Mouse (Mus musculus) spleen, adult 2 months (tissue): ENCODE data around the gene Nars2. TPM values are rescaled to one million over a fixed set of nuclear protein-coding genes. Genes with fewer than 3 reads are reported as not detected.

Experiments used
- DNase-seq, 2 experiments: peaks; one replicate each; pipeline versions ENCODE4 v3.0.0 to v3.0.0-alpha.2; 2012 to 2021; ENCODE audit warnings: low spot score in 2 of 2, low read depth in 1 of 2
- H3K27ac ChIP-seq: fragments of 200-500 bp; 2 replicates; pipeline ENCODE4 v1.5.1; 2012; ENCODE audit warnings: low read length, inconsistent platforms; ENCODE audit not compliant: insufficient read depth
- H3K27me3 ChIP-seq: fragments of 200-500 bp; 2 replicates; pipeline ENCODE4 v1.6.1; 2012; ENCODE audit warnings: mild to moderate bottlenecking, moderate library complexity, low read length, inconsistent platforms; ENCODE audit not compliant: control insufficient read depth, insufficient read depth
- H3K36me3 ChIP-seq: fragments of 200-500 bp; 2 replicates; pipeline ENCODE4 v1.6.1; 2012; ENCODE audit warnings: mild to moderate bottlenecking, low read length, inconsistent platforms; ENCODE audit not compliant: control insufficient read depth, insufficient read depth
- H3K4me1 ChIP-seq: fragments of 200-500 bp; 2 replicates; pipeline ENCODE4 v1.6.1; 2011; ENCODE audit warnings: inconsistent platforms; ENCODE audit not compliant: control insufficient read depth, insufficient read depth, insufficient read length
- H3K4me3 ChIP-seq: fragments of 200-500 bp; 2 replicates; pipeline ENCODE4 v1.5.1; 2011; ENCODE audit warnings: mild to moderate bottlenecking, inconsistent platforms; ENCODE audit not compliant: insufficient read depth, insufficient read length; ENCODE audit errors: extremely low read depth
- CTCF ChIP-seq: fragments of 200-500 bp; IDR thresholded peaks from 2 replicates; pipeline ENCODE4 v1.5.1; 2011; ENCODE audit warnings: mild to moderate bottlenecking, inconsistent platforms; ENCODE audit not compliant: insufficient read depth, insufficient read length, insufficient replicate concordance; ENCODE audit errors: extremely low read depth
- POLR2A ChIP-seq: fragments of 200-500 bp; IDR thresholded peaks from 2 replicates; pipeline ENCODE4 v1.6.1; 2011; ENCODE audit warnings: low read depth, low read length, inconsistent platforms
- WGBS: fragments of 180-500 bp; shearing (Covaris S2); methylation state at CpG from one replicate; pipeline ENCODE4 v1.1.7; 2018; 5-methylcytosine and 5-hydroxymethylcytosine counted together
- polyA plus RNA-seq: library from polyadenylated mRNA; depleted of rRNA; stranded (reverse); fragments of >200 nt; gene quantifications from 2 replicates; pipeline ENCODE4 v1.2.3, GENCODE M21; 2012; rRNA removed

Gene Nars2
- polyA plus RNA-seq, 1 experiment: 1.6 TPM

GRCm38 (mm10) chr7:97084181-97084580 lies 132.9 kb downstream of the Nars2 start:
- TF ChIP-seq CTCF: no peak
- TF ChIP-seq POLR2A: no peak
- peaks cover 6% of the 10 kb centered on the region for H3K27me3 ChIP-seq
- H3K36me3 ChIP-seq: no peaks in the 10 kb centered on the region
- no peak overlapping the region for H3K4me3 ChIP-seq
- no peak overlapping the region for H3K27ac ChIP-seq
- DNase-seq: no peak
- 97% methylated on average over 1 of the region's 1 CpGs for WGBS
- no peaks in the 10 kb centered on the region; the same call in 1 of the 2 replicates for H3K4me1 ChIP-seq

- 12% methylated on average over 4 of the region's 4 CpGs for WGBS
- Histone ChIP-seq H3K27ac (no peak overlapping the region), H3K27me3 (peaks cover 6% of the 10 kb centered on the region), H3K4me1 (no peaks in the 10 kb centered on the region; the same call in 1 of the 2 replicates), H3K36me3 (no peaks in the 10 kb centered on the region), H3K4me3 (no peak overlapping the region)
- DNase-seq: no peak
- no peak for TF ChIP-seq CTCF
- no peak for TF ChIP-seq POLR2A
Measured at GRCm38 (mm10) chr7:97085291-97085690, 134.0 kb downstream of the Nars2 start.

- no peak for DNase-seq
- Histone ChIP-seq H3K27ac (no peak overlapping the region), H3K4me3 (no peak overlapping the region), H3K36me3 (no peaks in the 10 kb centered on the region), H3K4me1 (no peaks in the 10 kb centered on the region), H3K27me3 (no peaks in the 10 kb centered on the region)
- 58% methylated on average over 3 of the region's 3 CpGs for WGBS
- no peak for TF ChIP-seq POLR2A
- TF ChIP-seq CTCF: no peak
Measured at GRCm38 (mm10) chr7:97094241-97094640, 142.9 kb downstream of the Nars2 start.

GRCm38 (mm10) chr7:97108119-97108518 lies 156.8 kb downstream of the Nars2 start:
- TF ChIP-seq POLR2A (no peak), CTCF (no peak)
- 66% methylated on average over 3 of the region's 3 CpGs for WGBS
- DNase-seq: no peak
- H3K4me3 ChIP-seq: no peak overlapping the region
- H3K4me1 ChIP-seq: no peaks in the 10 kb centered on the region
- H3K27ac ChIP-seq: no peak overlapping the region
- H3K27me3 ChIP-seq: no peaks in the 10 kb centered on the region
- no peaks in the 10 kb centered on the region for H3K36me3 ChIP-seq

Other genes with a start within 250 kb of the Nars2 start
- gene Gab2, start 130.1 kb downstream of the Nars2 start, polyA plus RNA-seq: 8.7 and 9.2 TPM in 2 replicates